Mouse (Mus musculus): ENCODE data around the gene Sh2d2a.
"Not testable (repeated sequence)": the region's sequence is repeated elsewhere in the genome, so short reads cannot be mapped to it uniquely, and the experiment has no call there.

GRCm38 (mm10) chr3:87864111-87864510, 17.6 kb downstream of the Sh2d2a start:
- TF ChIP-seq CTCF (IDR thresholded peaks at IDR 0.05; ENCODE audit: borderline replicate concordance, insufficient read depth, low read depth, low read length); POLR2A (IDR thresholded peaks at IDR 0.05; ENCODE audit: borderline replicate concordance, insufficient read depth, low read length): not testable (repeated sequence)
